Mouse (Mus musculus): ENCODE measurements at regions not wholly inside any gene's neighbourhood (a gene's known extent, or its start where the extent isn't known, plus 50 kb on each side); places are given as distances from the start of the nearest gene placed in this dataset.
"Not testable (repeated sequence)": the region's sequence is repeated elsewhere in the genome, so short reads cannot be mapped to it uniquely, and the experiment has no call there.

- DNase-seq: no peak
These were observed 242.1 kb downstream of the Mef2c start for GRCm38 (mm10) chr13:83745961-83746360.

DNA sequence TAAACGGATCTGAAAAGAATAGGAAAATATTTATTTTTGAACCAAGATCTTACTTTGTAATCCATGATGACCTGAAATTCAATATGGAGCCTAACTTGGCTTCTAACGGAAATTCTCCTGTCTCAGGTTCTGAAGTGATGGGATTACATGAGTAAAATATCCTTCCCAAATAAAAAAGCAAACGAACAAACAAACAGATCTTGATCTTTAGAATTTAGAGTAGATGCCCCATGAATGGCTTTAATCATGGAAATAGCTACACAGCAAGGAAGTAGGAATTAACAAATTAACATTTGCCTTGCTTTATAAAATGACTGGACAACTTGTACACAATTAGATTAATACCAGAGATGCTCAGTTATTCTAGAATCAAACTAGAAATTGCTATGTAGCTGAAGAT is 243.8 kb downstream of the Mef2c start:
- DNase-seq: no peak

GRCm38 (mm10) chr13:83749376-83750150 is 245.7 kb downstream of the Mef2c start:
- no peak for DNase-seq

- DNase-seq: no peak
These were observed 246.6 kb downstream of the Mef2c start for GRCm38 (mm10) chr13:83750437-83750836.

GRCm38 (mm10) chr13:83760387-83761170 is 256.7 kb downstream of the Mef2c start:
- no peak for DNase-seq

- no peak for DNase-seq
These were observed 258.6 kb downstream of the Mef2c start for GRCm38 (mm10) chr13:83762484-83762883.

DNA sequence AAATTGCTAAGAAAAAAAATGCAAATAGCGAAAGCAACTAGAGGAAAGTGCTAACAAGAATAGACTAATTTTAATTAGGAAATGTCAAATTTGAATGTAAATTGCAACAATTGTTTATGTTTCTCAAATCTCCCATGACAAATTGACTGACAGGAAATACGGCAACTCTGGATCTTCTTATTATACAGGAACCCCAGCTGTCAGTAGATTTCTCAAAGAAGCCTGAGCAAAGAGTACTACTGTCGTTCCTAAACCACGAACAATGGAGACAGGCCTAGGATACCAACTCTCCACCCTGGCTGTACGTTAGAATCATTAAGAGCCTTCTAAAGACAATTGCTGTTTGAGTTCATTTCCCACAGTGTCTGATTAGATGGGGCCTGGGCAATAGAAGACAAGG is 259.5 kb downstream of the Mef2c start:
- DNase-seq: not testable (repeated sequence)

GRCm38 (mm10) chr13:83785643-83786042 is 281.8 kb downstream of the Mef2c start:
- DNase-seq: no peak

DNA sequence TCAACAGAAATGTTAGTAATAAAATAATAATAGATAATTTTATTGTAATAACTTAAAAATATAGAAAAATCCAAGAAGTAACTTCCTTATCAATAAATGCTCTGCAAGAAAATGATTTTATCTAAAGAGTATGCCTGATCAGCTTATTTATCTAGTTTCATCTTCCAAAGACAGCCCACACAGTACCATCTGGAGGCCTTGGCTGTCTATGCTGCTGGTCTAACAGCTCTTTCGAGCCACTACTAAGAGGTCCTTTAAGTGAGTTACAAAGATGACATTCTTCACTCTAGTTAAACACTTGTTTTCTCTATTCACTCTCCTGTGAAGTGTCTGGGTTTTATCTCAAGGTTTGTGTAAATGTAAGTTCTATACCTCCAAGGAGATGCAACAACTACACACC is 305.7 kb downstream of the Mef2c start:
- no peak for DNase-seq

GRCm38 (mm10) chr13:83820291-83820690 is 316.5 kb downstream of the Mef2c start:
- DNase-seq: no peak

DNA sequence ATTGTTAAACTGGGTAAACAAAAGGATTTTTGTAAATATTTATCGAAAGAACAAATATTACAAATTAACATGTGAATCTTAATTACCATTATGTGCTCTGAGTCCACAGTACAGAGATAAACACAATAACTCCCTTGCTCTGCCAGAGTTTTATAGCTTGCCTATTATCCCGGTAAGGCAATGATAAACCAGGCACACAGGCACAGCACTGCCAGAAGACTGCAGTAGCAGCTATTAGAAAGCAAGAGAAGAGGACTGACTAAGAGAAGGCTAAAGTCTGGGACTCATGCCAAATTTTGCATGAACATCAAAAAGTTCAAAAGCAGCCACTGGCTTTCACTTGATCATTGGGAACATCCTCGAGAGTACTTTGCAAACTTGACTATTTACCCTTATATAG is 316.9 kb downstream of the Mef2c start:
- no peak for DNase-seq

DNA sequence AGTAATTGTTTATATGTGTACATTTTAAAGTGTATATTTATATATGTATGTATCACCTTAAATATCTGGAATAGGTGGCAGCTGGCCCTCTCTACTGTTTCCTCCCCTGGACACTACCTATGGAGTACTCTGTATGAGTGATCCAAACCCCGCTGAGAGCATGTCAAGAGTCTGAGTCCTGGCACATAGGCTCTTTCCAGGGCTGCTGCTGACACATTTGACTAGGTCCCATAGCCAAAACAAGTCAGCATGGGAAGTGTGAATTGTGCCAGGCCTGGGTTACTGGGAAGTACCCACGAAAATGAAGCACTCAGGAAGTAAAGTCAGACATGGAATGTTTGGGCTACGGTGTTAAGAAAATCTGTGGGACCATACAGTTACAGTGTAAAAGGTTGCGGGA is 321.1 kb downstream of the Mef2c start:
- no peak for DNase-seq

- DNase-seq: no peak
These were observed 323.1 kb downstream of the Mef2c start for GRCm38 (mm10) chr13:83826841-83827463.

DNA sequence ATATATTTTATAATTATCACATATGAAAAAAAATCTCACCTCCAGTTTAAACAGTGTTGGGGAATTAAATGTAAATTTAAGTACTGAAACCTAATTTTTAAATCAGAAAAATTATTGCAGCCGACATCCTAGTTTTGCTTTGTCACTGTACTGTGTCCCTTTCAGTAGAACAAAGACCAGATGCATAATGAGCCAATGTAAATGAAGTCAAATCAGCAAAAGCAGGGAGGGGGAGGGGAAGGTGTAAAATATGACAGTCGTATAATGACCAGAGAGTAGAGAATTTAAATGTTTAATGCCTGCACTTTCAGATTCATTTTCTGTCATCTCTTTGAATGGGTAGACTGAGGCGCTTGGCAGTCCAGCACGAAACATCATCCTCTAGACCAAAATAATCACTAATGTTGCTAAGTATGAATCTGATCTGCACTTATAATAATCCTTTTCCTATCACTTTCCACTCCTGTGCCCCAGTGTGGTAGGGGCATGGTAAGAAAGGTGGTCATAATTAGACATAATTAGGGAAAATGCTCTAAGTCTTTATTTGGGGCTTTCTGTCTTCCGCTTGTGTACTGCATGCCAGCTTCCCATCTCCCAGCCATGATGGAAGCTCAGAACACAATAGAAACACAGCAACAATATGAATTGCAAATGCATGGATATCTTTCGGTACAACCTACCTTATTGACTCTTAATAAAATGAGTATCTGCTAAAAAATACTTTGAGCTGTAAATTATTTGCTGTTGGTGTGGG is 356.0 kb upstream of the Tmem161b start:
- no peak for DNase-seq

DNA sequence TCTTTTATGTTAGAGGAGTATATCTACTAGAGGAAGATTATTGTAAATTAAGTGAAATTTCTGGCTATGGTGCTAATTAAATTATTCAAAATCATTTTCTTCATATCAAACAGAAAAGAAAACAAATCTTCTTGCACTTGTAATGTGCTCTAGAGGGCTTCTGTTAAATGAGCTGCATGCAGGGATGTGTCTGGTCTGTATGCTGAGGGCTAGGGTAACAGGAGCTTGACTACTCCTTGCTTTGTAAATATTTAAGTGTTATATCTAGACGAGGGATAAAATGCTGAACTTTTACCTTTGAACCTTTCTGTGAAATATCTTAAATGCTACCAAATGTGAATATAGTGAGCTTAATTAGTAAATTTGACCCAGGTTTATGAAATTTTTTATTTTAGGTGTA is 354.9 kb upstream of the Tmem161b start:
- DNase-seq: no peak

- no peak for DNase-seq
These were observed 354.1 kb upstream of the Tmem161b start for GRCm38 (mm10) chr13:83867831-83868473.

DNA sequence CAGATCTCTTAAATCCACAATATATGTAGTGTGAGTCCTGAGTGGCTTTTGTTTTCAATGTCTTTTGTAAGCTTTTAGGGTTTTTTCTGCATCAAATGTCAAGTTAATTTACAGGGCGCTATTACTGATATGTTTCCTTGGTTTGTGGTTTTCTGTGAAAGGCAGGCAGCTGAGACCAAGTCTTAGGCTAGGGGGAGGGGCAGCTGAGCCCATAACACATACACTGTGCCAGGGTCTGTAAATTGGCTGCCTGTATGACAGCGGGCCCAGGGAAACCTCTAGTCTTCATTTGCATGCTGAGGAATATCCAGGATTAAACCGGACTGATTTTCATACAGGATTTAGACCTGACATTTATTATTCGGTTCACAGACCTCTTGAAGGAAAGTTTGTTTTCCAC is 353.2 kb upstream of the Tmem161b start:
- DNase-seq: no peak

DNA sequence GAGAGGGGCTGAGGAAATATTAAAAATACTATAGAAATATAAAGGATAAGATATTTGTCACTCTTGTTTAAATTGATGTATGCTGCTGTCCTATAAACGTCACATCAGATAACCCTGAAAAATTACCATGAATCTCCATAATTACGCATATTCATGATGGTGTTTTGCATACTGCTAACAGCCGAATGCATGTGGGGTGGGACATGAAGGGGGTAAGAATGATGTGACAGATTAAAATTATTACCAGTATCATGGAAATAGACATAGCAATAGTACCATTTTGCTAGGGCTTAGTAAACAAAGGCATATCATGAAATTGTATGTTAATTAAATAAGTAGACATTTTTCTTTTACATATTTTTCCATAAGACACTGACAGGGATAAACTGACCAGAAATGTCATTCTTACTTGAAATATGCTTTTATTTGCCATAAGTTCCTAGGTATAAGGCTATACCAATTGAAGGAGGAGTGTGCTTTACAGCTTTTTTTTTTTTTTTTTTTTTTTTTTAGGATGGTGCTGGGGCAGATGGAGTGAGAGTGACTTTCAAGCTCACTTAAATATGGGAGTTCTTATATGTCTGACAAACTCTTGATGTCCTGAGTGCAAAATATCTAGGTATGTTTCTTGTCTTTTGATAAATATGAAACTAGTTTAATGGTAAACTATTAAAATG is 349.8 kb upstream of the Tmem161b start:
- no peak for DNase-seq

DNA sequence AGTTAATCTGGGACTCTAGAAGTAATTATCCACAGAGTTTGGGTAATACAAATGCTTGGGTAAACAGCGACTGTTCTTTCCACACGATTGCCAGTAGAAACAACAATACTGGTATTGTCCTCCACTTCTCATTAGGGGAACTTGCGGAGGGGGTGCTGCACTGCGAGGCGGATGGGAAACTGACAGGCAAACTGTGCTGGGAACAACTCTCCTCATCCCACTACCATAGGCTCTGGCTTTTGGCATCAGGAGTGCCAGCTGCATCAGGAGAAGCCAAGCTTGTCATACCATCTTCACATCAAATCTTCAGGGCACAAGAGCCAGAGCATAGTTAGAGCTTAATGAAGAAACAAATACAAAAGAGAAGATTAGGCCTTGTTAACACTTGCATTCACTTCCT is 349.2 kb upstream of the Tmem161b start:
- no peak for DNase-seq

DNA sequence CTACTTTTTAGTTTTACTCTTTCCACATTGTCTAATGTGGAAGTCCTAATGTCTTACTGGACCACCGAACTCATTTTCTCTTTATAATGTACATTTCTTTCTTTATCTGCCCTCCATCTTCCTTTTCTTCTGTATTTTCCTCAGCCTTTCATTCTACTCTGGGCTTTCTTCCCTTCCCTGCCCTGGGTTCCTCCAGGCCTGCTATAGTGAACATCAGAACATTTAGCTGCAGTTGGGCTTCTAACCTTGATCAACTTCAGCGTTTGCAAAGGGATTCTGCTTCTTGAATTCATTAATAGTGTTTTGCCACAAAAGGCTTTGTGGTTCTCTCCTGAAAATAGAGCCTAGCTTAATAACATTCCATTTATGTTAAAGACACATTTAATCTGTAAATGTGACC is 342.5 kb upstream of the Tmem161b start:
- DNase-seq: no peak

DNA sequence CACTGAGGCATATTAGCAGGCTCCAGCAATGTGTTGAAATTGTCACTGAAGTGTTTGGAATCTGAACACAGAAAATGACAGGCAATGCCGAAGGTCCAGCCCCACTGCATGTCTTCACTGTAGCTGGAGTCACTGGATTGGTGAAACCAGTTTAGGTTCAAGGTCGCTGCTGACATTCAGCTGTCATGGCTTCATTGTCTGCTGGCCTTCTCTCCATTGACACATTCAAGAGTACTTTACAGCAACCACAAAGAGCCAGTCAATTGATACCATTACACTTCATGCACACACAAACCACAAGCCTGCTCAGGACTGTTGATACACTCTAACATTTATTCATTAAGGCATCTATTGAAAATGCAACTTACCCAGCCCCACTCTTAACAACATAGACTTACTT is 341.8 kb upstream of the Tmem161b start:
- DNase-seq: no peak

- no peak for DNase-seq
These were observed 341.3 kb upstream of the Tmem161b start for GRCm38 (mm10) chr13:83880772-83881171.

Data from lung, postnatal 10 days (tissue).